Mouse (Mus musculus) liver, postnatal 0 days (tissue): ENCODE data around the gene Dab1.

Experiments
- CTCF ChIP-seq: sonication (generic); IDR thresholded peaks from 2 replicates; pipeline ENCODE4 v1.5.1; 2016; ENCODE audit warnings: antibody characterized with exemption, low read depth
- EP300 ChIP-seq: IDR thresholded peaks from 2 replicates; pipeline ENCODE4 v1.6.1; 2016; ENCODE audit warnings: antibody characterized with exemption, low read depth, mild to moderate bottlenecking

- no peak for TF ChIP-seq CTCF
- TF ChIP-seq EP300, result no peak
Measured at GRCm38 (mm10) chr4:104472915-104473314, 853.8 kb downstream of the Dab1 start.
